Mouse (Mus musculus) CH12.LX (cell line): Measurements from ENCODE around the gene Lama5. TPM values are rescaled to one million over a fixed set of nuclear protein-coding genes. Genes with fewer than 3 reads are reported as not detected.

ENCODE experiments used
- DNase-seq: peaks from one replicate; pipeline ENCODE4 v3.0.0-alpha.2; 2013; ENCODE audit errors: extremely low read depth
- H3K27ac ChIP-seq: 2 replicates; pipeline ENCODE4 v1.5.1; 2012; ENCODE audit warnings: low read depth, mild to moderate bottlenecking, control low read depth, moderate library complexity; ENCODE audit not compliant: insufficient read depth
- H3K27me3 ChIP-seq: replicated peaks from 2 replicates; pipeline ENCODE3; 2012; ENCODE audit warnings: inconsistent platforms
- H3K36me3 ChIP-seq, 2 experiments: replicated peaks in 1 of 2; 2 replicates each; pipeline versions ENCODE3 to v1.6.1; 2012; ENCODE audit warnings: inconsistent platforms in 1 of 2, low read length in 1 of 2, mild to moderate bottlenecking in 1 of 2, mixed read lengths in 1 of 2, moderate library complexity in 1 of 2; ENCODE audit not compliant: control insufficient read depth in 1 of 2, insufficient read depth in 1 of 2
- H3K4me1 ChIP-seq, 2 experiments: 2 replicates each; pipeline ENCODE4 v1.6.1; 2012; ENCODE audit warnings: inconsistent platforms in 1 of 2, moderate library complexity in 1 of 2; ENCODE audit not compliant: insufficient read depth in 2 of 2, control insufficient read depth in 1 of 2
- H3K4me2 ChIP-seq: 2 replicates; pipeline ENCODE4 v1.6.1; 2012; ENCODE audit warnings: low read depth, mild to moderate bottlenecking, control low read depth; ENCODE audit not compliant: poor library complexity, insufficient read depth, severe bottlenecking
- H3K4me3 ChIP-seq, 3 experiments: fragments of 150-350 bp in 1 of 3; sonication (generic) in 1 of 3; replicated peaks in 1 of 3; 2 replicates each; pipeline versions ENCODE3 to v1.5.1; 2011 to 2012; ENCODE audit warnings: low read depth in 2 of 3, low read length in 2 of 3, mild to moderate bottlenecking in 2 of 3, moderate library complexity in 2 of 3, control low read depth in 1 of 3, improper control_type of control experiment in 1 of 3, inconsistent platforms in 1 of 3, mixed read lengths in 1 of 3; ENCODE audit not compliant: poor library complexity in 1 of 3
- H3K79me2 ChIP-seq: replicated peaks from 2 replicates; pipeline ENCODE4 v1.6.1; 2012; ENCODE audit warnings: mild to moderate bottlenecking, moderate library complexity; ENCODE audit not compliant: control insufficient read depth, poor library complexity, insufficient read depth, severe bottlenecking; ENCODE audit errors: extremely low read depth
- H3K9ac ChIP-seq: 2 replicates; pipeline ENCODE4 v1.6.1; 2012; ENCODE audit warnings: low read depth, mild to moderate bottlenecking, control low read depth, moderate library complexity; ENCODE audit not compliant: insufficient read depth
- H3K9me3 ChIP-seq: replicated peaks from 2 replicates; pipeline ENCODE3; 2012; ENCODE audit warnings: low read length, inconsistent platforms, mixed read lengths
- CHD2 ChIP-seq: IDR thresholded peaks from 2 replicates; pipeline ENCODE4 v1.6.1; 2011; ENCODE audit warnings: low read length, improper control_type of control experiment
- E2F4 ChIP-seq: IDR thresholded peaks from 2 replicates; pipeline ENCODE4 v1.6.1; 2011; ENCODE audit warnings: low read depth, low read length, improper control_type of control experiment; ENCODE audit not compliant: insufficient replicate concordance
- EP300 ChIP-seq: IDR thresholded peaks from 2 replicates; pipeline ENCODE4 v1.6.1; 2011; ENCODE audit warnings: low read length, improper control_type of control experiment
- HCFC1 ChIP-seq: IDR thresholded peaks from 2 replicates; pipeline ENCODE4 v1.6.1; 2012; ENCODE audit warnings: low read depth, mild to moderate bottlenecking, inconsistent platforms, low read length, improper control_type of control experiment
- IRF4 ChIP-seq: IDR thresholded peaks from 2 replicates; pipeline ENCODE4 v1.6.1; 2014; ENCODE audit warnings: low read depth, mild to moderate bottlenecking, inconsistent platforms, low read length, improper control_type of control experiment
- JUN ChIP-seq: IDR thresholded peaks from 2 replicates; pipeline ENCODE4 v1.6.1; 2011; ENCODE audit warnings: low read depth, mild to moderate bottlenecking, low read length, improper control_type of control experiment, moderate library complexity; ENCODE audit not compliant: insufficient read depth
- MXI1 ChIP-seq: IDR thresholded peaks from 2 replicates; pipeline ENCODE4 v1.6.1; 2011; ENCODE audit warnings: mild to moderate bottlenecking, low read depth, low read length, improper control_type of control experiment
- NELFE ChIP-seq: IDR thresholded peaks from 2 replicates; pipeline ENCODE4 v1.6.1; 2011; ENCODE audit warnings: low read depth, low read length, improper control_type of control experiment
- SMC3 ChIP-seq: IDR thresholded peaks from 2 replicates; pipeline ENCODE4 v1.6.1; 2011; ENCODE audit warnings: low read depth, low read length, improper control_type of control experiment
- TBP ChIP-seq: conservative IDR thresholded peaks from 2 replicates; pipeline ENCODE4 v1.6.1; 2011; ENCODE audit warnings: low read depth, low read length, improper control_type of control experiment
- USF2 ChIP-seq: conservative IDR thresholded peaks from 2 replicates; pipeline ENCODE4 v1.6.1; 2011; ENCODE audit warnings: low read depth, low read length, improper control_type of control experiment
- ZKSCAN1 ChIP-seq: IDR thresholded peaks from 2 replicates; pipeline ENCODE4 v1.6.1; 2012; ENCODE audit warnings: low read depth, inconsistent platforms, low read length, improper control_type of control experiment, borderline replicate concordance
- ZMIZ1 ChIP-seq: IDR thresholded peaks from 2 replicates; pipeline ENCODE4 v1.6.1; 2012; ENCODE audit warnings: low read depth, mild to moderate bottlenecking, inconsistent platforms, low read length, improper control_type of control experiment
- dilution Hi-C: fragments of 300-500 bp; cut with MboI; formaldehyde crosslinking; loops from 2 replicates; pipeline ENCODE4 v1.14.3; 2020; ENCODE audit warnings: low sequenced_read_pairs; ENCODE audit not compliant: extremely low pct_unique_long_range_greater_than_20kb, extremely low pct_ligation_motif_present
- in situ Hi-C: fragments of 300-500 bp; cut with MboI; formaldehyde crosslinking; loops from 3 replicates; pipeline ENCODE4 v1.14.3; 2019; ENCODE audit warnings: low sequenced_read_pairs, low pct_ligation_motif_present, low pct_unique_long_range_greater_than_20kb, mixed read lengths
- polyA plus RNA-seq: library from polyadenylated mRNA; unstranded; fragments of >175 nt; gene quantifications from 2 replicates; pipeline ENCODE4 v1.2.1, GENCODE M21; 2012; ENCODE audit warnings: low read depth; ENCODE audit not compliant: insufficient read length
- total RNA-seq, 2 experiments: library from RNA; depleted of rRNA; stranded (reverse); fragments of 300-350 nt in 1 of 2; fragments of >200 nt in 1 of 2; gene quantifications; 2 replicates each; pipeline ENCODE4 v1.2.3; 2012 to 2014

Lama5 gene
- total and polyA plus RNA-seq, 3 experiments, result 0.20 to 0.85 (median 0.67) TPM

- TF ChIP-seq SMC3 (no peak), JUN (no peak), IRF4 (no peak), TBP (no peak), MXI1 (no peak)
- peaks cover 0 to 25% of the 10 kb centered on the region in 2 experiments; a peak in 3 of 4 replicates for H3K4me1 ChIP-seq
- DNase-seq, result no peak
- in situ Hi-C loops, result no loop called here
- H3K9me3 ChIP-seq, result no peaks in the 10 kb centered on the region
- peaks cover 68 to 90% of the 10 kb centered on the region in 2 experiments for H3K36me3 ChIP-seq
- H3K9ac ChIP-seq, result no peak overlapping the region
- no peak overlapping the region for H3K4me3 ChIP-seq
- dilution Hi-C loops, result no loop called here
- H3K79me2 ChIP-seq, result peaks cover 14% of the 10 kb centered on the region
- no peak overlapping the region for H3K27ac ChIP-seq
- H3K27me3 ChIP-seq, result no peaks in the 10 kb centered on the region
- no peak overlapping the region for H3K4me2 ChIP-seq
Measured at GRCm38 (mm10) chr2:180261901-180262300, 36.2 kb upstream of the Lama5 start.

- Histone ChIP-seq H3K9ac (no peak overlapping the region), H3K27me3 (no peaks in the 10 kb centered on the region), H3K36me3 (peaks cover 62 to 79% of the 10 kb centered on the region in 2 experiments), H3K4me2 (no peak overlapping the region), H3K79me2 (peaks cover 14% of the 10 kb centered on the region), H3K4me3 (no peak overlapping the region), H3K9me3 (no peaks in the 10 kb centered on the region), H3K27ac (no peak overlapping the region), H3K4me1 (peaks cover 0 to 26% of the 10 kb centered on the region in 2 experiments; a peak in 3 of 4 replicates)
- in situ Hi-C loops, result no loop called here
- no peak for TF ChIP-seq ZKSCAN1
- no peak for TF ChIP-seq E2F4
- TF ChIP-seq EP300, result no peak
- no peak for TF ChIP-seq USF2
- 0 out of 2 replicates have a peak, but pooled peaks have one; percentile 8 for TF ChIP-seq CHD2
- no peak for TF ChIP-seq NELFE
- no peak for TF ChIP-seq IRF4
- no peak for TF ChIP-seq HCFC1
- peak; percentile 50 for TF ChIP-seq ZMIZ1
- dilution Hi-C loops, result no loop called here
- DNase-seq, result no peak
Measured at GRCm38 (mm10) chr2:180260610-180261480, 35.2 kb upstream of the Lama5 start.
